Mouse (Mus musculus): ENCODE measurements around the gene Ifi203. TPM values are rescaled to one million over a fixed set of nuclear protein-coding genes. Genes with fewer than 3 reads are reported as not detected.
"Not testable (repeated sequence)": the region's sequence is repeated elsewhere in the genome, so short reads cannot be mapped to it uniquely, and the experiment has no call there.

Gene Ifi203
- polyA plus RNA-seq (2016; fragmentation: Nextera tagmentation; extraction: Ambion mirVana), result 0.36 and 0.66 TPM in 2 replicates

- H3K4me3 ChIP-seq; H3K27ac ChIP-seq; H3K4me2 ChIP-seq (replicated peaks); H3K9me3 ChIP-seq; H3K9ac ChIP-seq; H3K27me3 ChIP-seq (replicated peaks); H3K4me1 ChIP-seq; H3K36me3 ChIP-seq; ATAC-seq (ENCODE audit: low FRiP score, low read depth): not testable (repeated sequence)
- WGBS, result 77% methylated on average over 3 of the region's 3 CpGs
These were observed at the start of gene Ifi203, which contains the start of gene Mndal for GRCm38 (mm10) chr1:173941924-173942779. TSS of gene Ifi203 (minus strand) at chr1:173942672. TSS of gene Mndal (minus strand) at chr1:173942491.

- not testable (repeated sequence) for H3K27me3 ChIP-seq (replicated peaks); ATAC-seq (ENCODE audit: low FRiP score, low read depth); H3K4me1 ChIP-seq; H3K9me3 ChIP-seq; H3K27ac ChIP-seq; H3K9ac ChIP-seq; H3K4me2 ChIP-seq (replicated peaks); H3K36me3 ChIP-seq; H3K4me3 ChIP-seq
- WGBS, result 92% methylated on average over 6 of the region's 6 CpGs
These were observed 40.3 kb upstream of the Ifi203 start, which contains the start of gene Ifi202b for GRCm38 (mm10) chr1:173982694-173983305. TSS of gene Ifi202b (minus strand) at chr1:173982744.

GRCm38 (mm10) chr1:173981038-173981437 lies 38.6 kb upstream of the Ifi203 start:
- not testable (repeated sequence) for H3K4me2 ChIP-seq (replicated peaks); H3K27ac ChIP-seq; H3K36me3 ChIP-seq; H3K4me3 ChIP-seq; H3K4me1 ChIP-seq; H3K9ac ChIP-seq; H3K27me3 ChIP-seq (replicated peaks); H3K9me3 ChIP-seq; ATAC-seq (ENCODE audit: low FRiP score, low read depth)
- WGBS, result 79% methylated on average over 3 of the region's 3 CpGs

GRCm38 (mm10) chr1:173977622-173978021 lies 35.1 kb upstream of the Ifi203 start:
- Histone ChIP-seq H3K27me3 (replicated peaks) (no peaks in the 10 kb centered on the region), H3K27ac (no peak overlapping the region), H3K9me3 (no peaks in the 10 kb centered on the region), H3K4me3 (no peak overlapping the region), H3K4me2 (replicated peaks) (no peak overlapping the region), H3K4me1 (no peaks in the 10 kb centered on the region), H3K9ac (no peak overlapping the region), H3K36me3 (no peaks in the 10 kb centered on the region)
- no peak for ATAC-seq (ENCODE audit: low FRiP score, low read depth)

GRCm38 (mm10) chr1:173973111-173973510 lies 30.6 kb upstream of the Ifi203 start:
- no peaks in the 10 kb centered on the region for H3K9me3 ChIP-seq
- no peaks in the 10 kb centered on the region for H3K4me1 ChIP-seq
- H3K9ac ChIP-seq, result no peak overlapping the region
- no peaks in the 10 kb centered on the region for H3K27me3 ChIP-seq (replicated peaks)
- ATAC-seq (ENCODE audit: low FRiP score, low read depth), result no peak
- no peak overlapping the region for H3K4me2 ChIP-seq (replicated peaks)
- H3K4me3 ChIP-seq, result no peak overlapping the region
- no peak overlapping the region for H3K27ac ChIP-seq
- no peaks in the 10 kb centered on the region for H3K36me3 ChIP-seq

GRCm38 (mm10) chr1:173961491-173961890 lies 19.0 kb upstream of the Ifi203 start:
- 76% methylated on average over 1 of the region's 1 CpGs for WGBS
- not testable (repeated sequence) for H3K9ac ChIP-seq; H3K4me3 ChIP-seq; H3K27ac ChIP-seq; H3K4me2 ChIP-seq (replicated peaks); H3K27me3 ChIP-seq (replicated peaks); H3K4me1 ChIP-seq; ATAC-seq (ENCODE audit: low FRiP score, low read depth); H3K9me3 ChIP-seq; H3K36me3 ChIP-seq

- not testable (repeated sequence) for ATAC-seq (ENCODE audit: low FRiP score, low read depth); H3K4me3 ChIP-seq; H3K27ac ChIP-seq; H3K36me3 ChIP-seq; H3K4me2 ChIP-seq (replicated peaks); H3K27me3 ChIP-seq (replicated peaks); H3K9ac ChIP-seq; H3K4me1 ChIP-seq; H3K9me3 ChIP-seq
- WGBS, result 29% methylated on average over 3 of the region's 3 CpGs
These were observed 17.5 kb upstream of the Ifi203 start for GRCm38 (mm10) chr1:173959998-173960397.

GRCm38 (mm10) chr1:173955839-173956527 lies 13.5 kb upstream of the Ifi203 start:
- not testable (repeated sequence) for H3K4me2 ChIP-seq (replicated peaks); H3K36me3 ChIP-seq; H3K27me3 ChIP-seq (replicated peaks); H3K27ac ChIP-seq; H3K9ac ChIP-seq; H3K4me3 ChIP-seq; H3K4me1 ChIP-seq; H3K9me3 ChIP-seq; ATAC-seq (ENCODE audit: low FRiP score, low read depth)
- 40% methylated on average over 3 of the region's 3 CpGs for WGBS

GRCm38 (mm10) chr1:173955071-173955796 lies 12.8 kb upstream of the Ifi203 start:
- Histone ChIP-seq H3K9me3 (no peaks in the 10 kb centered on the region), H3K36me3 (no peaks in the 10 kb centered on the region), H3K27ac (no peak overlapping the region), H3K4me1 (no peaks in the 10 kb centered on the region), H3K27me3 (replicated peaks) (no peaks in the 10 kb centered on the region), H3K4me2 (replicated peaks) (no peak overlapping the region), H3K9ac (no peak overlapping the region), H3K4me3 (no peak overlapping the region)
- no peak for ATAC-seq (ENCODE audit: low FRiP score, low read depth)
- WGBS, result 80% methylated on average over 2 of the region's 2 CpGs

- no peak for ATAC-seq (ENCODE audit: low FRiP score, low read depth)
- no peak overlapping the region for H3K9ac ChIP-seq
These were observed 11.1 kb upstream of the Ifi203 start for GRCm38 (mm10) chr1:173953563-173953962.

GRCm38 (mm10) chr1:173949044-173949443 lies 6.6 kb upstream of the Ifi203 start:
- not testable (repeated sequence) for H3K36me3 ChIP-seq; H3K4me2 ChIP-seq (replicated peaks); H3K27ac ChIP-seq; H3K9me3 ChIP-seq; H3K27me3 ChIP-seq (replicated peaks); H3K4me3 ChIP-seq; H3K4me1 ChIP-seq; ATAC-seq (ENCODE audit: low FRiP score, low read depth); H3K9ac ChIP-seq
- WGBS, result 89% methylated on average over 2 of the region's 2 CpGs

More at GRCm38 (mm10) chr1:173953563-173953962, 11.1 kb upstream of the Ifi203 start:
- Histone ChIP-seq H3K4me3 (no peak overlapping the region), H3K27ac (no peak overlapping the region), H3K4me2 (replicated peaks) (no peak overlapping the region), H3K9me3 (no peaks in the 10 kb centered on the region), H3K4me1 (no peaks in the 10 kb centered on the region), H3K27me3 (replicated peaks) (no peaks in the 10 kb centered on the region), H3K36me3 (no peaks in the 10 kb centered on the region)
- whole genome bisulfite sequencing, result 86% methylated on average over 1 of the region's 1 CpGs

GRCm38 (mm10) chr1:173942780-173943066 lies 251 bp upstream of the Ifi203 start:
- H3K9ac ChIP-seq; ATAC-seq (ENCODE audit: low FRiP score, low read depth); H3K36me3 ChIP-seq; H3K27ac ChIP-seq; H3K4me2 ChIP-seq (replicated peaks); H3K4me1 ChIP-seq; H3K4me3 ChIP-seq; H3K9me3 ChIP-seq; H3K27me3 ChIP-seq (replicated peaks): not testable (repeated sequence)

All from neural tube, embryonic 12.5 days (tissue).